ENCODE assay signal across 8 mouse cellular contexts in genomic region chr14:118131472-118131871, GRCm38 (mm10). TPM values are rescaled to one million over a fixed set of nuclear protein-coding genes. Genes with fewer than 3 reads are reported as not detected.
DNase-seq lines count a peak whose midpoint lies in the region; ATAC-seq and TF ChIP-seq lines count a peak whose summit lies in the region.

No protein-coding gene starts in this region.

- H3K27me3 ChIP-seq in liver, embryonic 11.5 days (replicated peaks; ENCODE audit: control insufficient read depth, insufficient read depth, low read length): no peaks in the 10 kb centered on the region
- no peaks in the 10 kb centered on the region for H3K27me3 ChIP-seq in thymus, adult 2 months (ENCODE audit: control insufficient read depth, insufficient read depth, low read length)

- H3K9ac ChIP-seq in liver, embryonic 11.5 days (ENCODE audit: low read depth, low read length): peak overlapping the region; percentile 76

- no peak for TF ChIP-seq CTCF in gastrocnemius, adult 2 months (IDR thresholded peaks at IDR 0.05)
- TF ChIP-seq CTCF in thymus, adult 2 months (IDR thresholded peaks at IDR 0.05; ENCODE audit: borderline replicate concordance, control insufficient read depth, extremely low read depth, insufficient read depth, low read length, poor library complexity): no peak

- H3K4me3 ChIP-seq in gastrocnemius, adult 2 months: peak overlapping the region; percentile 97
- H3K4me3 ChIP-seq in liver, embryonic 11.5 days (ENCODE audit: low read depth, low read length): peak overlapping the region; percentile 76
- no peak overlapping the region for H3K4me3 ChIP-seq in thymus, adult 2 months (ENCODE audit: control insufficient read depth, insufficient read depth, low read length)

- H3K27ac ChIP-seq in gastrocnemius, adult 2 months: no peak overlapping the region
- H3K27ac ChIP-seq in liver, embryonic 11.5 days (ENCODE audit: low read depth, low read length): no peak overlapping the region
- H3K27ac ChIP-seq in thymus, adult 2 months (ENCODE audit: control insufficient read depth, insufficient read depth, low read length): no peak overlapping the region

- H3K4me1 ChIP-seq in liver, embryonic 11.5 days (replicated peaks; ENCODE audit: control insufficient read depth, insufficient read depth, low read length): peaks cover 11% of the 10 kb centered on the region; the same call in 1 of the 2 replicates
- peaks cover 7% of the 10 kb centered on the region for H3K4me1 ChIP-seq in thymus, adult 2 months (replicated peaks; ENCODE audit: control insufficient read depth, insufficient read depth, low read length)

- peak overlapping the region; percentile 72 for H3K4me2 ChIP-seq in liver, embryonic 11.5 days

- no peak for DNase-seq in gastrocnemius, adult 2 months
- DNase-seq in gastrocnemius, postnatal 10 days: no peak
- peak; percentile 12 for DNase-seq in thymus, postnatal 14 days
- no peak for DNase-seq in thymus, postnatal 4 days
- no peak for DNase-seq in liver, embryonic 11.5 days (ENCODE audit: low spot score)
- peak; percentile 2 for DNase-seq in testis, postnatal 14 days (ENCODE audit: low spot score)
- no peak for DNase-seq in left cerebral cortex, postnatal 10 days (ENCODE audit: extremely low spot score in 1 of 2, low spot score in 2 of 2)
- no peak for DNase-seq in thymus, adult 2 months

- no peak for TF ChIP-seq POLR2A in thymus, adult 2 months (IDR thresholded peaks at IDR 0.05; ENCODE audit: control insufficient read depth, extremely low read depth, insufficient read depth, low read length, poor library complexity)

- ATAC-seq in liver, embryonic 11.5 days (replicated peaks; ENCODE audit: low FRiP score): no peak

- WGBS in liver, embryonic 11.5 days: 74% methylated on average over 7 of the region's 7 CpGs
- WGBS in thymus, adult 2 months: 89% methylated on average over 7 of the region's 7 CpGs

- peaks cover 7% of the 10 kb centered on the region for H3K36me3 ChIP-seq in liver, embryonic 11.5 days (ENCODE audit: control insufficient read depth, insufficient read depth, low read length)
- H3K36me3 ChIP-seq in thymus, adult 2 months (ENCODE audit: control insufficient read depth, insufficient read depth, low read length): peaks cover 17% of the 10 kb centered on the region

- intact Hi-C loops in gastrocnemius, adult 2 months (cut with DNase I): loop anchor here (5.0 kb wide), 1 partner anchor 44 kb away; no protein-coding TSS in a partner anchor
- intact Hi-C loops in left cerebral cortex, postnatal 10 days (cut with DNase I): loop anchor here (5.0 kb wide), 1 partner anchor 129 kb away; no protein-coding TSS in a partner anchor

- H3K9me3 ChIP-seq in liver, embryonic 11.5 days (ENCODE audit: control insufficient read depth, low read length): no peaks in the 10 kb centered on the region

RNA-seq across cellular contexts. Expression of gene Tgds, which starts 1.1 kb away (rescaled TPM):
- total RNA-seq in gastrocnemius, adult 2 months (2021): 1 to 10 TPM; 5.0 to 7.9 TPM
- total RNA-seq in gastrocnemius, postnatal 10 days (2021): 10 to 100 TPM in 1 of 2 experiments, 1 to 10 TPM in 1; 9.7 to 12.6 TPM
- polyA plus RNA-seq in liver, embryonic 11.5 days (2014; fragmentation: Nextera tagmentation; extraction: Ambion mirVana): 33.5 and 35.4 TPM in 2 replicates
- 1 to 10 TPM; 8.7 to 9.6 TPM for total RNA-seq in left cerebral cortex, postnatal 10 days (2021)
- 13.2 and 13.7 TPM in 2 replicates for polyA plus RNA-seq in thymus, adult 2 months (2012; rRNA removed)

RNA-seq across cellular contexts. Expression of gene Gpr180, which starts 5.5 kb away (rescaled TPM):
- 10 to 100 TPM; 29.3 to 32.8 TPM for total RNA-seq in gastrocnemius, adult 2 months (2021)
- 10 to 100 TPM; 33.2 TPM for total RNA-seq in gastrocnemius, postnatal 10 days (2021)
- polyA plus RNA-seq in liver, embryonic 11.5 days (2014; fragmentation: Nextera tagmentation; extraction: Ambion mirVana): 26.6 and 30.5 TPM in 2 replicates
- total RNA-seq in left cerebral cortex, postnatal 10 days (2021): 10 to 100 TPM; 33.1 to 33.3 TPM
- 19.2 and 21.9 TPM in 2 replicates for polyA plus RNA-seq in thymus, adult 2 months (2012; rRNA removed)

Comparison
In these comparisons a context has a peak if more than half of its experiments do, and no peak if none do; other contexts are left out.
1. DNase-seq: peak in thymus, postnatal 14 days (single experiment) and testis, postnatal 14 days (single experiment); none in gastrocnemius, adult 2 months (single experiment), gastrocnemius, postnatal 10 days (single experiment), thymus, postnatal 4 days (single experiment), liver, embryonic 11.5 days (single experiment), left cerebral cortex, postnatal 10 days (0 of 2) and thymus, adult 2 months (single experiment).